Mouse (Mus musculus): ENCODE measurements around the gene Msi2.

- no peak for TF ChIP-seq CTCF (IDR thresholded peaks at IDR 0.05; ENCODE audit: extremely low read depth, insufficient read depth, insufficient read length, insufficient replicate concordance)
- TF ChIP-seq POLR2A (IDR thresholded peaks at IDR 0.05; ENCODE audit: low read depth, low read length), result no peak
Measured at GRCm38 (mm10) chr11:88506109-88506508, 212.2 kb downstream of the Msi2 start.
